Mouse (Mus musculus) effector memory CD4-positive, alpha-beta T cell, adult 7 months (primary cell): ENCODE results near the gene Rap2a. TPM values are rescaled to one million over a fixed set of nuclear protein-coding genes. Genes with fewer than 3 reads are reported as not detected.

Source experiments
- polyA plus RNA-seq: library from polyadenylated mRNA; unstranded; fragments of 100-300 nt; shearing (Covaris generic); gene quantifications from one replicate; pipeline ENCODE4 v1.2.1, GENCODE M21; 2017

Rap2a gene
- 3.8 TPM for polyA plus RNA-seq

DNA sequence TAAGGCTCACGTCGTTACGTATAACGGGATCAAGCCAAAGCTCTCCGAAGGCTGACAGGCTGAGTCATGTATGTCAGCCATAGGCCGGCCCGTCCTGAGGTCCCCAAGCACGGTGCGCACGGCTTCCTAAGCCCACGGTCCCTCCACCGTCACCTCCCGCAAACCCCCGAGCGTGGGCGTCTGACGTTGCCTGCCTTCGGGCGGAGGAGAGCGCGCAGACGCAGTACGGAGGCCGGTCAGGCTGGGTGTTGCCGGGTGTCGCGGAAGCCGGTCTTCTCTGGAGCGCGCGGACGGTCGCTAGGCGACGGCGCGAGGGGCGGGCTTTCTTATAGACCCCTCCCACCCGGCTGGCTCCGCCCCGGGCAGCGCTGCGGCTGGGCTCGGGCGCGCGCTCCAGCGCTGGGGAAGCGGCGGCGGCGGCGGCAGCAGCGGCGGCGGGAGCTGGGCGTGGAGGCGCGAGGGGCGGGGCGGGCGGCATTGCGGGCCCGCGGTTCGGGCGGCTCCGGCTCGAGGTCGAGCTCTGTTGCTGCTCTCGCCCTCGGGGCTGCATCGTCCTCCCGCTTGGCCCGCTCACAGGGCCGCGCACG lies at the start of gene Rap2a:
Gene Rap2a, plus strand, starts transcription at position 463 of the 587 bp plus-strand sequence.

Other genes with a start within 250 kb of the Rap2a start
- gene Mbnl2, start 202.8 kb upstream of the Rap2a start, polyA plus RNA-seq, result 38.3 TPM